Mouse (Mus musculus): ENCODE measurements at regions not wholly inside any gene's neighbourhood (a gene's known extent, or its start where the extent isn't known, plus 50 kb on each side); places are given as distances from the start of the nearest gene placed in this dataset.

DNA sequence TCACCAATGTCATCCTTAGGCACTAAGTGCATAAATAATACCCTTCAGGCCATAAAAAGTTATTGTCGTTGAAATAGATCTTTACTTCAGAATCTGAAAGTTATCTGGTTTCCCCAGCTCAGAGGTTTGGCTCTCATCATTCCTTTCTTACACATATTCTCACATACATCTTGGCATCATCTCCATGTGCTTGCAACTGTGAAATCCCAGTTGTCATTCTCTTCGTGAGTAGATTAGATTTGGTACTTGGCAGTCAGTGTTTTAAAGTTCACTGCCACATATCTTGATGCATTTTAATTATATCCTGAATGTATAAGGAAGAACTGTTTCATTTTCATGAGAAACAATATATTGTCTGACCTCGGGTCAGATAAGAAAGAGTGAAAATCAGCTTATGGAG, 1006.3 kb downstream of the Olfm4 start:
- 60% methylated on average over 3 of the region's 3 CpGs for WGBS
- ATAC-seq (ENCODE audit: insufficient read depth) = no peak

GRCm38 (mm10) chr14:80990679-80991286, 1006.9 kb downstream of the Olfm4 start:
- H3K27ac ChIP-seq (ENCODE audit: low read depth) = no peak overlapping the region
- H3K27me3 ChIP-seq (ENCODE audit: insufficient read depth, low read length) = no peaks in the 10 kb centered on the region
- ATAC-seq (ENCODE audit: insufficient read depth) (no peak), DNase-seq (no peak)
- no peaks in the 10 kb centered on the region for H3K4me1 ChIP-seq (ENCODE audit: insufficient read depth)
- no peaks in the 10 kb centered on the region for H3K9me3 ChIP-seq (ENCODE audit: low read depth, low read length)
- H3K9ac ChIP-seq = no peak overlapping the region
- H3K4me2 ChIP-seq = no peak overlapping the region
- WGBS = 83% methylated on average over 1 of the region's 1 CpGs
- no peak for TF ChIP-seq CTCF (IDR thresholded peaks at IDR 0.05; ENCODE audit: low read depth)
- no peak overlapping the region for H3K4me3 ChIP-seq (ENCODE audit: low read depth, low read length)
- H3K36me3 ChIP-seq (ENCODE audit: insufficient read depth) = no peaks in the 10 kb centered on the region

More for the DNA sequence above, 1006.3 kb downstream of the Olfm4 start:
- Histone ChIP-seq H3K36me3 (ENCODE audit: insufficient read depth) (no peaks in the 10 kb centered on the region), H3K4me2 (no peak overlapping the region), H3K27ac (ENCODE audit: low read depth) (no peak overlapping the region), H3K9me3 (ENCODE audit: low read depth, low read length) (no peaks in the 10 kb centered on the region), H3K4me3 (ENCODE audit: low read depth, low read length) (no peak overlapping the region), H3K9ac (no peak overlapping the region), H3K27me3 (ENCODE audit: insufficient read depth, low read length) (no peaks in the 10 kb centered on the region), H3K4me1 (ENCODE audit: insufficient read depth) (no peaks in the 10 kb centered on the region)
- no peak for DNase-seq
- TF ChIP-seq CTCF (IDR thresholded peaks at IDR 0.05; ENCODE audit: low read depth) = no peak

DNA sequence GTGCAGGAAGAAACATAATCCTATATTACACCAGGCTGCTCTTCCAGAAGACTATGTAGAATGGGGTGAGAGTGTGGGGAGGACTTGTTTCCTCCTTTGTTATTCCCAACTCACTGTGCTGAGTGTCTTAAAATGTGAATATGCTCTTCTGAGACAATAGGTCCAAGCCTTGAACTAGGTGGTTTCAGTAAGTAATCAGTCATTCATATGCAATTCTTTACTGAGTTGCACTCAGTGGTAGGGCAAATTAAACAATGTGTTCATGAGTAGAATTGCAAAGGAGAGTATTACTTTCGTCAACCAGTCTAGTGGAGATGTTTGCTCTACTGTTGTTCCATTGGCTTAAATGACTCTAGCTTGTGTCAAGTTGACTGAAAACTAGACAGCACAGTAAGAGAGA, 1015.1 kb downstream of the Olfm4 start:
- no peak overlapping the region for H3K4me3 ChIP-seq (ENCODE audit: low read depth, low read length)
- no peaks in the 10 kb centered on the region for H3K36me3 ChIP-seq (ENCODE audit: insufficient read depth)
- ATAC-seq (ENCODE audit: insufficient read depth) (no peak), DNase-seq (no peak)
- TF ChIP-seq CTCF (IDR thresholded peaks at IDR 0.05; ENCODE audit: low read depth) = no peak
- no peaks in the 10 kb centered on the region for H3K4me1 ChIP-seq (ENCODE audit: insufficient read depth)
- H3K4me2 ChIP-seq = no peak overlapping the region
- no peak overlapping the region for H3K27ac ChIP-seq (ENCODE audit: low read depth)
- 74% methylated on average over 1 of the region's 1 CpGs for whole genome bisulfite sequencing
- H3K27me3 ChIP-seq (ENCODE audit: insufficient read depth, low read length) = no peaks in the 10 kb centered on the region
- no peaks in the 10 kb centered on the region for H3K9me3 ChIP-seq (ENCODE audit: low read depth, low read length)
- H3K9ac ChIP-seq = no peak overlapping the region

DNA sequence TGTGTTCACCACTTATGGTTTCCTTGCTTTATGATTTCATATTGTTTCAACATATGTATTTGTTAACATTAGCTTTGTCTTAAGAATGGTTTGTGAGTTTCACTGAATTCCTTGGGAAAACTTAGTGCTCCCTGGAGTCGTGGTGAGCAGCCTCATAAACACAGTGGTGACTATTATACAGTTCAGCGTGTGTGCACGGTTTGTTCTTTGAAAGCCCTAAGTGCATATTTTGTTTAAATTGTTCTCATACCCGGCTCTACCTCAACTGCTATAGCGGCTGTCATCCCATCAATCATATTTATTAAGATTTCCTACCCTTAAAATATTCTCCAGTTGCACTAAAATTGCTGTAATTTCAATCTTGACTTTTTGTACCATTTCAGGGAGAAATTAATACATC, 1029.3 kb downstream of the Olfm4 start:
- 54% methylated on average over 5 of the region's 5 CpGs for WGBS
- no peak for TF ChIP-seq CTCF (IDR thresholded peaks at IDR 0.05; ENCODE audit: low read depth)
- Histone ChIP-seq H3K9me3 (ENCODE audit: low read depth, low read length) (no peaks in the 10 kb centered on the region), H3K36me3 (ENCODE audit: insufficient read depth) (no peaks in the 10 kb centered on the region), H3K9ac (no peak overlapping the region), H3K4me1 (ENCODE audit: insufficient read depth) (no peaks in the 10 kb centered on the region), H3K4me3 (ENCODE audit: low read depth, low read length) (no peak overlapping the region), H3K27me3 (ENCODE audit: insufficient read depth, low read length) (no peaks in the 10 kb centered on the region), H3K4me2 (no peak overlapping the region), H3K27ac (ENCODE audit: low read depth) (no peak overlapping the region)
- no peak for ATAC-seq (ENCODE audit: insufficient read depth)
- DNase-seq = no peak

DNA sequence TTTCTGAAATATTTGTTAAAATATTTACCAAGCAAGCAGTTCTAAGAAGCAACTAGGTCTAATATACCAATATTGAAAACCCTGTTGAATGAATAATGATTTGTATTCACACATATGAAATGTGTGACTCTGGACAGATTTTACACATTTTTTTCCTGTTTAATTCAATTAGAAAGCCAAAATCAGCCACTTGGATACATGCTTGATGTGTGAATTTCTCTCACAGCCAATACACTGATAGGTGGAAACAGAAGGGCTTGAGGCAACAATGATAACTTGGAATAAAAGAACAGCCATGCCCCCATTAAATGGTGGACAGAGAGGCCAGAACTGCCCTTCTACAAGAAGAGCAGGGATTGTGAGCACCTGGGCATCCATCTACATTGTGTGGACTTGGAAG, 1047.6 kb downstream of the Olfm4 start:
- Histone ChIP-seq H3K36me3 (ENCODE audit: insufficient read depth) (no peaks in the 10 kb centered on the region), H3K4me2 (no peak overlapping the region), H3K9ac (no peak overlapping the region), H3K27me3 (ENCODE audit: insufficient read depth, low read length) (no peaks in the 10 kb centered on the region), H3K27ac (ENCODE audit: low read depth) (no peak overlapping the region), H3K4me3 (ENCODE audit: low read depth, low read length) (no peak overlapping the region), H3K9me3 (ENCODE audit: low read depth, low read length) (no peaks in the 10 kb centered on the region), H3K4me1 (ENCODE audit: insufficient read depth) (no peaks in the 10 kb centered on the region)
- DNase-seq = no peak
- TF ChIP-seq CTCF (IDR thresholded peaks at IDR 0.05; ENCODE audit: low read depth) = no peak
- ATAC-seq (ENCODE audit: insufficient read depth) = no peak

GRCm38 (mm10) chr14:81037635-81038034, 1053.8 kb downstream of the Olfm4 start:
- Histone ChIP-seq H3K9me3 (ENCODE audit: low read depth, low read length) (no peaks in the 10 kb centered on the region), H3K27me3 (ENCODE audit: insufficient read depth, low read length) (no peaks in the 10 kb centered on the region), H3K4me2 (no peak overlapping the region), H3K9ac (no peak overlapping the region), H3K4me3 (ENCODE audit: low read depth, low read length) (no peak overlapping the region), H3K36me3 (ENCODE audit: insufficient read depth) (no peaks in the 10 kb centered on the region), H3K27ac (ENCODE audit: low read depth) (no peak overlapping the region), H3K4me1 (ENCODE audit: insufficient read depth) (no peaks in the 10 kb centered on the region)
- DNase-seq (peak; percentile 15), ATAC-seq (ENCODE audit: insufficient read depth) (no peak)
- 28% methylated on average over 2 of the region's 2 CpGs for WGBS
- TF ChIP-seq CTCF (IDR thresholded peaks at IDR 0.05; ENCODE audit: low read depth) = no peak

GRCm38 (mm10) chr14:81038045-81038444, 1054.2 kb downstream of the Olfm4 start:
- Histone ChIP-seq H3K4me1 (ENCODE audit: insufficient read depth) (no peaks in the 10 kb centered on the region), H3K4me2 (no peak overlapping the region), H3K27ac (ENCODE audit: low read depth) (no peak overlapping the region), H3K27me3 (ENCODE audit: insufficient read depth, low read length) (no peaks in the 10 kb centered on the region), H3K9ac (no peak overlapping the region), H3K9me3 (ENCODE audit: low read depth, low read length) (no peaks in the 10 kb centered on the region), H3K4me3 (ENCODE audit: low read depth, low read length) (no peak overlapping the region), H3K36me3 (ENCODE audit: insufficient read depth) (no peaks in the 10 kb centered on the region)
- no peak for TF ChIP-seq CTCF (IDR thresholded peaks at IDR 0.05; ENCODE audit: low read depth)
- 73% methylated on average over 3 of the region's 3 CpGs for WGBS
- DNase-seq (no peak), ATAC-seq (ENCODE audit: insufficient read depth) (no peak)

All from lung, embryonic 14.5 days (tissue).